Mouse (Mus musculus) stomach, embryonic 15.5 days (tissue): ENCODE data around the gene Ptprc. TPM values are rescaled to one million over a fixed set of nuclear protein-coding genes. Genes with fewer than 3 reads are reported as not detected.
A peak's percentile ranks its signal among the peaks of the same experiment; 100 is the strongest.

Source experiments
- ATAC-seq: fragments of 200-750 bp; cut with Nextera tagmentation; 2 replicates; pipeline ENCODE4 v1.8.0; 2017; ENCODE audit warnings: low read depth, moderate number of reproducible peaks, moderate TSS enrichment; ENCODE audit not compliant: insufficient read depth, low FRiP score
- H3K27ac ChIP-seq: fragments of 300-500 bp; sonication (generic); 2 replicates; pipeline ENCODE4 v1.5.1; 2015; ENCODE audit warnings: mild to moderate bottlenecking, inconsistent platforms
- H3K27me3 ChIP-seq: fragments of 300-500 bp; sonication (generic); replicated peaks from 2 replicates; pipeline ENCODE4 v1.6.1; 2015; ENCODE audit warnings: inconsistent platforms
- H3K36me3 ChIP-seq: fragments of 300-500 bp; sonication (generic); 2 replicates; pipeline ENCODE4 v1.6.1; 2015; ENCODE audit warnings: inconsistent platforms
- H3K4me1 ChIP-seq: fragments of 300-500 bp; sonication (generic); 2 replicates; pipeline ENCODE4 v1.6.1; 2015; ENCODE audit warnings: inconsistent platforms
- H3K4me2 ChIP-seq: fragments of 300-500 bp; sonication (generic); 2 replicates; pipeline ENCODE4 v1.6.1; 2015; ENCODE audit warnings: mild to moderate bottlenecking, inconsistent platforms
- H3K4me3 ChIP-seq: fragments of 300-500 bp; sonication (generic); replicated peaks from 2 replicates; pipeline ENCODE4 v1.5.1; 2015; ENCODE audit warnings: inconsistent platforms
- H3K9ac ChIP-seq: fragments of 300-500 bp; sonication (generic); 2 replicates; pipeline ENCODE4 v1.6.1; 2015; ENCODE audit warnings: inconsistent platforms
- H3K9me3 ChIP-seq: fragments of 300-500 bp; sonication (generic); 2 replicates; pipeline ENCODE4 v1.6.1; 2016; ENCODE audit warnings: inconsistent platforms
- WGBS: fragments of 180-500 bp; shearing (Covaris S2); methylation state at CpG from one replicate; pipeline ENCODE4 v1.1.7; 2015; 5-methylcytosine and 5-hydroxymethylcytosine counted together
- polyA plus RNA-seq: library from polyadenylated mRNA; unstranded; fragments of >200 nt; fragmentation: Nextera tagmentation; extraction: Ambion mirVana; gene quantifications from 2 replicates; pipeline ENCODE4 v1.2.1, GENCODE M21; 2015

The Ptprc gene
- polyA plus RNA-seq, 1 experiment from 2014 or later: 6.5 TPM

DNA sequence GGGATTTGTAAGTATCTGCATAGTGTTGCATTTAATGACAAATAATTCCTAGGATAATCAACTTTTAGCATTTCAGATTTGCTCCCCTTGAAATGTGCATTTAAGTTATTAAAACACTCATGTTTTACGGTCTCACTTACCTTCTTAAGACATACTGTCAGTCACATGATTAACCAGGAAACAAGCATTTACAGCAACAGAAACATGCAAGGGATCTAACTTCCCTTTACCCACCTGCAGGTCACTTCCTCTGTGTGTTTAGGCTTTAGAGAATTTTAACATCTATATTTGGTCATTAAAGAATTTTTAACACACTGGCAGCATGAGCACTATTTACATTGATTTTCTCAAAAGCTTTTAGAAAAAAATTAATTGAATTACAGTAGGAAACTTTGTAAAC, 50.2 kb downstream of the Ptprc start:
- H3K4me1 ChIP-seq: no peaks in the 10 kb centered on the region
- H3K9ac ChIP-seq: no peak overlapping the region
- WGBS: 50% methylated on average over 1 of the region's 1 CpGs
- H3K27ac ChIP-seq: no peak overlapping the region
- H3K4me3 ChIP-seq: no peak overlapping the region
- H3K36me3 ChIP-seq: no peaks in the 10 kb centered on the region
- ATAC-seq: no peak
- no peak overlapping the region for H3K4me2 ChIP-seq
- no peaks in the 10 kb centered on the region for H3K27me3 ChIP-seq
- no peaks in the 10 kb centered on the region for H3K9me3 ChIP-seq

DNA sequence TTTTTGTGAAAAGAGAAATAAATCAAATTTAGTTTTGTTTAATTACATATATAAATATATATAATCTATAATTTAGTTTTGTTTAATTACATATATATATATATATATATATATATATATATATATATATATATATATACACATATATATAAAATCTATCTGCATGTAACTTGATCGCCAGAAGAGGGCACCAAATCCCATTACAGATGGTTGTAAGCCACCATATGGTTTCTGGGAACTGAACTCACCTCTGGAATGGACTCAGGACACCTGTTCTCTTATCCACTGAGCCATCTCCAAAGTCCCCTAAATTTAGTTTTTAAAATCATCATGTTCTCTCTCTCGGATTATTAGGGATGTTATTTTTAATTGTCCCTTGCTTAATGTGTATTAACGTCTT, 51.6 kb downstream of the Ptprc start:
- 42% methylated on average over 3 of the region's 3 CpGs for WGBS
- Histone ChIP-seq H3K4me3 (no peak overlapping the region), H3K9ac (no peak overlapping the region), H3K27me3 (no peaks in the 10 kb centered on the region), H3K27ac (no peak overlapping the region), H3K36me3 (no peaks in the 10 kb centered on the region), H3K4me2 (no peak overlapping the region), H3K9me3 (no peaks in the 10 kb centered on the region), H3K4me1 (no peaks in the 10 kb centered on the region)
- ATAC-seq: no peak

DNA sequence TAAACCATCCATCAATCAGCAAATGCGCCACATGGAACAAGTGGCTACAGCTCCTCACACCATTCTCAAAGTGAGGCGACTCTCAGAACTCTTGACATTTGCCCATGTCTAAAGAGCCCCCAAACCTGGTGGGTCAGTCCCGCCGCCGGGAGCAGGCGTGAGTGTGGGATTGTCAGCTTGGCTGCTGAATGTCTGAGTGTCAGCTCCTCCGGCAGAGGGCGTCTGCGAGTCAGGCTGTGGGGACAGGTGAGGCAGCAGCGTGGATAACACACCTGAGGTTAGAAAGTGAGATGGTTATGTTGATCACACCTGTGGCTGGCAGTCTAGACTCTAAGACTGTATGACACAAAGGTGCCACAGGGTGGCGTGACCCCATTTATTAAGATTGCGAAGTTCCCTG, 55.6 kb downstream of the Ptprc start:
- no peaks in the 10 kb centered on the region for H3K9me3 ChIP-seq
- H3K9ac ChIP-seq: no peak overlapping the region
- H3K27ac ChIP-seq: no peak overlapping the region
- no peaks in the 10 kb centered on the region for H3K27me3 ChIP-seq
- no peaks in the 10 kb centered on the region for H3K36me3 ChIP-seq
- WGBS: 56% methylated on average over 12 of the region's 12 CpGs
- no peak overlapping the region for H3K4me2 ChIP-seq
- no peak overlapping the region for H3K4me3 ChIP-seq
- ATAC-seq: no peak
- H3K4me1 ChIP-seq: no peaks in the 10 kb centered on the region

DNA sequence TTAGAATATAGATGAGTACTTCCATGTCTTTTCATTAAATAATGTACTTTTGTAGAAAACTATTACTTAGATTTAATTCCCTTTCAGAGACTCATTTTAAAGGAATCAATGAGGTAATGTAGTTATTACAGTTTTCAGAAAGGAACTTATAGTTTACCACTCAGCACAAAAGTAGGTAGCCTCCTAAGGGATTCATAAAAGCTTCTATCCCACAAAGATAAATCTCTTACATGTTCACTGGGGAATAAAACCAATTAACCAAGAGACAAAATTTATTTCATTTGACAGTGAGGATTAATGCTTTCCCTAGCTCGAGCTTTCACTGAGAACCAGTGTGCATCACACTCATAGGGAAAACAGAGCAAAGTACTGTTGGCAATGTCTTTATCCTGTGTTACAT, 82.3 kb downstream of the Ptprc start:
- H3K4me1 ChIP-seq: no peaks in the 10 kb centered on the region

DNA sequence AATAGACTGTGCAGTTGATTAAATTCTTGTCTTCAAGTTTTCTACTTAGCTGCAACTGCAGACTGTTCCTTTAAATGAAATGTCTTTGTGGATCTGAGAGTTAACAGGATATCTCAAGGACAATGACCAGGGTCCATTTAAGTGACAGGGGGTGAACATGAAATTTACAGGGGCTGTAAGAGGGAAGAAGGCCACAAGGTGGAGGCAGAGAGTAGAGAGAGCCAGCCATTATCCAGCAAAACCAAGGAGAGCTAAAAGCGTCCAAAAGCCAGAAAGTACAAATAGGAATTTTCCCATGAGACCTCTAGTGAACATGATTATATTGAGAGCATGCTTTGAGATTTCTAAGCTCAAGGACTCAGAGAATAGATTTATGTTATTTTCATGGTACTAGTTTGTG, 89.7 kb downstream of the Ptprc start:
- Histone ChIP-seq H3K9me3 (no peaks in the 10 kb centered on the region), H3K27me3 (no peaks in the 10 kb centered on the region), H3K4me1 (no peaks in the 10 kb centered on the region), H3K4me2 (no peak overlapping the region), H3K9ac (no peak overlapping the region), H3K27ac (no peak overlapping the region), H3K4me3 (no peak overlapping the region), H3K36me3 (no peaks in the 10 kb centered on the region)
- ATAC-seq: no peak
- 16% methylated on average over 1 of the region's 1 CpGs for WGBS

More for the DNA sequence above, 82.3 kb downstream of the Ptprc start:
- Histone ChIP-seq H3K4me2 (no peak overlapping the region), H3K9ac (no peak overlapping the region), H3K36me3 (no peaks in the 10 kb centered on the region), H3K27ac (no peak overlapping the region), H3K4me3 (no peak overlapping the region), H3K9me3 (no peaks in the 10 kb centered on the region), H3K27me3 (no peaks in the 10 kb centered on the region)
- ATAC-seq: no peak
- 38% methylated on average over 1 of the region's 1 CpGs for WGBS

DNA sequence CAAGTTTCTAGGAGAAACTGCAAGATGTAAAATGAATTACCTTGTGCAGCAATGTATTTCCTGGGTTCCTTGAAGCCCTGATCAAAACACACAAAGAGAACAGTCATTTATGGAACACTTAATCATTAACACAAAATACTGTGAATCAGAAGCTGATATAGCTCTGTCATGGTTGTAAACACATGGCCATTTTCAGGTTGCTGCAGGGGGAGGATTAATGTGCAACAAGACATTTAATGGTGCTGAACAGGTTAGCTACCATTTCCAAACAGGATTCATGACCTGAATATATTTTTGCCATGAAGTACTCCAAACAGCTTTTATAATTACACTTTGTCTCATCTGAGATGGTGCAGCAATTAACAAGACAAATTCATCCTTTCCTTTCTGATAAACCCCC, 91.8 kb downstream of the Ptprc start:
- Histone ChIP-seq H3K4me2 (no peak overlapping the region), H3K4me3 (no peak overlapping the region), H3K27ac (no peak overlapping the region), H3K9ac (no peak overlapping the region), H3K36me3 (no peaks in the 10 kb centered on the region), H3K9me3 (no peaks in the 10 kb centered on the region), H3K4me1 (no peaks in the 10 kb centered on the region), H3K27me3 (no peaks in the 10 kb centered on the region)
- no peak for ATAC-seq

DNA sequence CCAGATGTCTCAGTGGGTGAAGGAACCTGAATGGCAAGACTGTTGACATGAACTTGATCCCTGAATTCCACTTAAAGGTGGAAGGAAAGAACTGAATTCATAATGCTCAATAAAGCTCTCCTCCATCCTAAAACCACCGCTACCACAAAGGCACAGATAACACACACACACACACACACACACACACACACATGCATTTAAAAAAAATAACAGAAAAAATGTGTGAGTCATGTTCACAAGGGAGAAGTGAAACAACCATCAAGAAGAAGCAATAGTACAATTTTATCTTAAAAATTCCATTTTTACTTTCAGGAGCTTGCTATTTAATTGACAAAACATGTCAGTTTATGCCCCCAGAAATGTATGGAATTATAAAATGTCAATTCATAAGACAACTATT, 95.2 kb downstream of the Ptprc start:
- Histone ChIP-seq H3K4me2 (no peak overlapping the region), H3K4me1 (no peaks in the 10 kb centered on the region), H3K4me3 (no peak overlapping the region), H3K36me3 (no peaks in the 10 kb centered on the region), H3K9ac (no peak overlapping the region), H3K27me3 (no peaks in the 10 kb centered on the region), H3K9me3 (no peaks in the 10 kb centered on the region), H3K27ac (no peak overlapping the region)
- WGBS: 92% methylated on average over 1 of the region's 1 CpGs
- no peak for ATAC-seq

DNA sequence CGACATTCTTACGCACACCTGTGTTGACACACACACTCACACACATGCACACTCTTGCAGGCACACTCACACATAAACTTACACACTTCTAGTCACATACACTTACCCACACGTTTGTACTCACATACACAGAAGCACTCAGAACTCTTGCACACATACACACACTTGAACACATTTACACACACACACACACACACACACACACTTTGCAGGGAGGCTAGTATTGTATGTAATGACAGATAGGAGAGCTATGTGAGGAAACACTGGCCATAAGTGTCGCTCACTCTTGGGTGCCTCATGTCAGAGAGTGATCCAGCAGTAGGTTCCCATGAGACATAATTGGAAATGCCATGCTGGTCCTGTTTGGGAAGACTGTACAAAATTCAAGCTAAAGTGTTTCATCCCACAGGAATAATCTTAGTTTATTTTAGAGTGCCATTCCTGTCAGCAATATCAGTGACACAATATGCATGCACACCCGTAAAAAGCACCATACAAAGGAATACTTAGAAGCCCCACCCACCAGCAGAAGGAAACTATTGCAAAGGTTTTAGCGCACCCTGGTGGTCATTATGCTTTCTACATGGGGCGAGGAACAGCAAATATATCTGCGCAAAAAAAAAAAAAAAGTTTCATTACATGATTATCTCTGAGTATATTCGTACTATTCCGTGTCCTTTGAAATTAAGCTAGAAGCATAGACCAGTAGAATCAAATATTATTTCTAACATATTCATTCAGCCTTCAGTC, 131.1 kb downstream of the Ptprc start:
- 33% methylated on average over 10 of the region's 10 CpGs for WGBS

DNA sequence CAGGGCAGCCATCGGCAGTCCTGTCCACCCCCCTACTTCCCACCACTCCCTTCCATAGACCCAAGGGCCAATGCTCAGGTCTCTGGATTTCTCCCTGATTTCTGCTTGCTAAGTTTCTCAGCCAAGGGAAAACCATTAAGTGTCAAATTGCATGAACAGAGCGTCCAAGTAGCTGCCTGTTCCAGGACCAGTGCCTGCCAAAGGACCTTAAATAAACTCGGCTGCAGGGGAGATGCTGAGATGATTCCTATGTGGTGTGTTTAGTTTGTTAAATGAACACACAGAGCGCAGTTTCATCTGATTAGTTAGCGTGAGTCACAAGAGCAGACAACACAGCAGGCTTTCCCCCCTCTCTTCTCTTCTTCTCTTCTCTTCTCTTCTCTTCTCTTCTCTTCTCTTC, 135.0 kb downstream of the Ptprc start:
- no peak for ATAC-seq
- no peaks in the 10 kb centered on the region for H3K36me3 ChIP-seq
- no peaks in the 10 kb centered on the region for H3K27me3 ChIP-seq
- no peak overlapping the region for H3K4me3 ChIP-seq
- no peak overlapping the region for H3K27ac ChIP-seq
- H3K4me1 ChIP-seq: 0 out of 2 replicates have a peak, but pooled peaks cover 5% of the 10 kb centered on the region
- H3K9ac ChIP-seq: no peak overlapping the region
- 33% methylated on average over 5 of the region's 5 CpGs for WGBS
- H3K4me2 ChIP-seq: no peak overlapping the region
- H3K9me3 ChIP-seq: no peaks in the 10 kb centered on the region

More for the DNA sequence above, 131.1 kb downstream of the Ptprc start:
- H3K4me1 ChIP-seq: 0 out of 2 replicates have a peak, but pooled peaks cover under 1% of the 10 kb centered on the region
- H3K4me2 ChIP-seq: no peak overlapping the region
- no peaks in the 10 kb centered on the region for H3K36me3 ChIP-seq
- H3K4me3 ChIP-seq: no peak overlapping the region
- no peak overlapping the region for H3K9ac ChIP-seq
- ATAC-seq: peak; percentile 58; the same call in 1 of the 2 replicates
- H3K27me3 ChIP-seq: no peaks in the 10 kb centered on the region
- H3K9me3 ChIP-seq: no peaks in the 10 kb centered on the region
- no peak overlapping the region for H3K27ac ChIP-seq

DNA sequence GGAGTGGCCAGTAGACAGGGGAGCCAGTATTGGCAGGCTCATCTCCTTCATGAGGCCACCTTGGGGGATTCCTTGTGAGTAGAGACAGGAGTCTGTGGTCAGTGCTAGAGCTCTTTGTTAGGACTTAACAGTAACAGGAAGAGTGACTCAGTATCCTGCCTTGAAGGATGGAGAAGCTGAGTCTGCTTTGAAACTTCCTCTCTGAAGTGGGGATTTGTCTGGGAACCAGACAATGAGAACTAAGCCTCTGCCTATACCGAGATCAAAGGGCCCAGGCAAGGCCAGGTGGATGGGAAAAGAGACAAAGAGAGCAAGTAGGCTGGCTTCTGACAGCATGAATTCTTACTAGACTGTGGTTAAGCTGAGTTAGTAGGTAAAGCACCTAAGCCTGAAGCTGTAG, 136.3 kb downstream of the Ptprc start:
- Histone ChIP-seq H3K9me3 (no peaks in the 10 kb centered on the region), H3K4me3 (no peak overlapping the region), H3K4me2 (no peak overlapping the region), H3K9ac (no peak overlapping the region), H3K36me3 (no peaks in the 10 kb centered on the region), H3K4me1 (0 out of 2 replicates have a peak, but pooled peaks cover 5% of the 10 kb centered on the region), H3K27me3 (no peaks in the 10 kb centered on the region), H3K27ac (no peak overlapping the region)
- ATAC-seq: no peak
- WGBS: 17% methylated on average over 1 of the region's 1 CpGs

DNA sequence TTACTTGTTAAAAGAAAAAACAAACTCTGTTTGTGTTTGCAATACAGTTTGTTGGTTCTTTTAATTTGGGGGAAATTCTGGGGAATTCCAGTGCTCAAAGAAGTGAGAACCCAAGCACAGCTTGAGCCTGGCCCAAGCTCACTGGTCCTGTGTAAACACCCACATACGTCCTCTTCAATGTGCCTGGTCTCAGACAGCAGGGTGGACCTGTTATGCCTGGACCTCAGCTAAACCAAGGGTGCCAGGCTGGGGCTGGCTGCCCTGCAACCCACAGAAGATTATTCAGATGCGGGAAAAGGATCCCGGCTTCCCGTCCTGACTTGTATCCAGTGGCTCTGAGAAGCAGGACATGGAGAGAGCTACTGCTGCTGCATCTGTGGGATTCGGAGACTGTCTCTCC, 138.0 kb downstream of the Ptprc start:
- no peak overlapping the region for H3K27ac ChIP-seq
- 42% methylated on average over 5 of the region's 5 CpGs for WGBS
- H3K4me1 ChIP-seq: 0 out of 2 replicates have a peak, but pooled peaks cover 5% of the 10 kb centered on the region
- H3K4me3 ChIP-seq: no peak overlapping the region
- ATAC-seq: no peak
- H3K27me3 ChIP-seq: no peaks in the 10 kb centered on the region
- no peaks in the 10 kb centered on the region for H3K9me3 ChIP-seq
- no peaks in the 10 kb centered on the region for H3K36me3 ChIP-seq
- H3K9ac ChIP-seq: no peak overlapping the region
- no peak overlapping the region for H3K4me2 ChIP-seq

DNA sequence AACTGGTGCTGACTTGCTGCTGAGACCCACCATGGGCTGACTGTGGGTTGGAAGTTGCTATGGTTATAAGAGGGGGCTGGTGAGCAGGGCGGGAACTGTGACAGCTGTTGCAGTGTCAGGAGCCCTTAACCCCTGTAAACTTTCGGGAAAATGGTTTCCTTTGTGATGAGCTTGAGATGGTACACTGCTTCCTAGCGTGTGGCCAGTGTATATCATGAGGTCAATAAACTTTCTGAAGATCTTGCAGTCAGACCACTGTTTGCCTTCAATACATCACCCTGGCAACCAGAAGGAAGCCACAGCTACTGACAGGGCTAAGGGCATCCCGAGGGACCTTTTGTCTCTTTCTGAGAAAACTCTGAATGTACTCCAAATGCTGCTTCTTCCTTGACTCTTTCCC, 145.9 kb downstream of the Ptprc start:
- no peaks in the 10 kb centered on the region for H3K9me3 ChIP-seq
- H3K4me3 ChIP-seq: no peak overlapping the region
- H3K27ac ChIP-seq: no peak overlapping the region
- no peaks in the 10 kb centered on the region for H3K36me3 ChIP-seq
- no peaks in the 10 kb centered on the region for H3K4me1 ChIP-seq
- no peak overlapping the region for H3K9ac ChIP-seq
- no peak overlapping the region for H3K4me2 ChIP-seq
- 58% methylated on average over 4 of the region's 4 CpGs for WGBS
- no peaks in the 10 kb centered on the region for H3K27me3 ChIP-seq
- no peak for ATAC-seq

DNA sequence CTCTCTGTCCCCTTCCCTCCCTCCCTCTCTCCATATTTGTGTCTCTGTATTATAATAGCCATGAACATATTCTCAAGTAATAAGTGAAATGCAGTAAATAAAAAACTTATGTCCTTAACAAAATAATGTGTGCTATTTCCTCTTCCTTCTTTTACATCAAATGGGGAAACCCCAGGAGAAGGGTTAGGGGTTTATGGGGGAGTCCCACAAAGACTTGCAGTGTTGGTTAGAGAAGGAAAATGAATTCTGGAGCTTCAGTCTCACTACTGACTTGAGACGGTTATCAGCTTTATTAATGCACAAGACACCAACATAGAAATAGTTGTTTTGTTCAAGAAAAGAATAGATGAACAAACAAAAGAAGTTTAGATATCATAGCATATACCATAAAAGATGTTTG, 150.2 kb downstream of the Ptprc start:
- Histone ChIP-seq H3K9me3 (no peaks in the 10 kb centered on the region), H3K9ac (no peak overlapping the region), H3K4me3 (no peak overlapping the region), H3K4me2 (no peak overlapping the region), H3K27ac (no peak overlapping the region), H3K36me3 (no peaks in the 10 kb centered on the region), H3K4me1 (no peaks in the 10 kb centered on the region), H3K27me3 (no peaks in the 10 kb centered on the region)
- WGBS: 85% methylated on average over 1 of the region's 1 CpGs
- ATAC-seq: no peak
